Mouse (Mus musculus) E14TG2a.4 (cell line): ENCODE measurements at regions not wholly inside any gene's neighbourhood (a gene's known extent, or its start where the extent isn't known, plus 50 kb on each side); places are given as distances from the start of the nearest gene placed in this dataset.
"Not testable (repeated sequence)": the region's sequence is repeated elsewhere in the genome, so short reads cannot be mapped to it uniquely, and the experiment has no call there.

Experiments used
- H3K27me3 ChIP-seq: 2 replicates; pipeline ENCODE4 v1.6.1; 2014; ENCODE audit warnings: low read length, control low read depth; ENCODE audit not compliant: insufficient read depth
- H3K36me3 ChIP-seq: 2 replicates; pipeline ENCODE4 v1.6.1; 2014; ENCODE audit warnings: low read length, control low read depth; ENCODE audit not compliant: insufficient read depth
- H3K4me1 ChIP-seq: replicated peaks from 2 replicates; pipeline ENCODE4 v1.6.1; 2014; ENCODE audit warnings: low read depth, low read length, control low read depth
- H3K4me3 ChIP-seq: replicated peaks from 2 replicates; pipeline ENCODE4 v1.5.1; 2014; ENCODE audit warnings: mild to moderate bottlenecking, low read length
- H3K9me3 ChIP-seq: 2 replicates; pipeline ENCODE4 v1.6.1; 2014; ENCODE audit warnings: low read length, control low read depth
- CTCF ChIP-seq: conservative IDR thresholded peaks from 2 replicates; pipeline ENCODE4 v1.5.1; 2014; ENCODE audit warnings: low read length
- NANOG ChIP-seq: IDR thresholded peaks from 2 replicates; pipeline ENCODE4 v1.6.1; 2014; ENCODE audit warnings: borderline replicate concordance, low read length, mixed read lengths
- POU5F1 ChIP-seq: IDR thresholded peaks from 2 replicates; pipeline ENCODE4 v1.6.1; 2014; ENCODE audit warnings: low read length, borderline replicate concordance

- TF ChIP-seq POU5F1, result no peak
- TF ChIP-seq CTCF, result no peak
- TF ChIP-seq NANOG, result no peak
- Histone ChIP-seq H3K4me1 (no peaks in the 10 kb centered on the region), H3K4me3 (no peak overlapping the region), H3K36me3 (no peaks in the 10 kb centered on the region), H3K27me3 (no peaks in the 10 kb centered on the region), H3K9me3 (no peaks in the 10 kb centered on the region)
Observed at GRCm38 (mm10) chr15:90422122-90422614, 198.1 kb downstream of the Alg10b start.

- not testable (repeated sequence) for H3K4me3 ChIP-seq, H3K4me1 ChIP-seq, H3K27me3 ChIP-seq, H3K36me3 ChIP-seq
- H3K9me3 ChIP-seq, result peaks cover 32% of the 10 kb centered on the region
Observed at GRCm38 (mm10) chr15:90431048-90431447, 206.9 kb downstream of the Alg10b start.

GRCm38 (mm10) chr15:90432154-90432553 is 208.0 kb downstream of the Alg10b start:
- peaks cover 37% of the 10 kb centered on the region for H3K9me3 ChIP-seq
- H3K27me3 ChIP-seq, result no peaks in the 10 kb centered on the region
- H3K4me3 ChIP-seq, result no peak overlapping the region
- H3K4me1 ChIP-seq, result no peaks in the 10 kb centered on the region
- no peaks in the 10 kb centered on the region for H3K36me3 ChIP-seq
- TF ChIP-seq POU5F1, result no peak
- TF ChIP-seq NANOG, result no peak
- no peak for TF ChIP-seq CTCF

GRCm38 (mm10) chr15:90435286-90435685 is 211.2 kb downstream of the Alg10b start:
- no peaks in the 10 kb centered on the region for H3K36me3 ChIP-seq
- no peaks in the 10 kb centered on the region for H3K4me1 ChIP-seq
- H3K4me3 ChIP-seq, result no peak overlapping the region
- no peaks in the 10 kb centered on the region for H3K27me3 ChIP-seq
- H3K9me3 ChIP-seq, result peaks cover 37% of the 10 kb centered on the region
- TF ChIP-seq CTCF (no peak), NANOG (no peak), POU5F1 (no peak)
